Mouse (Mus musculus) CH12.LX (cell line): ENCODE measurements at regions not wholly inside any gene's neighbourhood (a gene's known extent, or its start where the extent isn't known, plus 50 kb on each side); places are given as distances from the start of the nearest gene placed in this dataset.

ENCODE experiments used
- DNase-seq: peaks from one replicate; pipeline ENCODE4 v3.0.0-alpha.2; 2013; ENCODE audit errors: extremely low read depth
- H3K27ac ChIP-seq: 2 replicates; pipeline ENCODE4 v1.5.1; 2012; ENCODE audit warnings: low read depth, mild to moderate bottlenecking, control low read depth, moderate library complexity; ENCODE audit not compliant: insufficient read depth
- H3K27me3 ChIP-seq: replicated peaks from 2 replicates; pipeline ENCODE3; 2012; ENCODE audit warnings: inconsistent platforms
- H3K36me3 ChIP-seq, 2 experiments: replicated peaks in 1 of 2; 2 replicates each; pipeline versions ENCODE3 to v1.6.1; 2012; ENCODE audit warnings: inconsistent platforms in 1 of 2, low read length in 1 of 2, mild to moderate bottlenecking in 1 of 2, mixed read lengths in 1 of 2, moderate library complexity in 1 of 2; ENCODE audit not compliant: control insufficient read depth in 1 of 2, insufficient read depth in 1 of 2
- H3K4me1 ChIP-seq, 2 experiments: 2 replicates each; pipeline ENCODE4 v1.6.1; 2012; ENCODE audit warnings: inconsistent platforms in 1 of 2, moderate library complexity in 1 of 2; ENCODE audit not compliant: insufficient read depth in 2 of 2, control insufficient read depth in 1 of 2
- H3K4me2 ChIP-seq: 2 replicates; pipeline ENCODE4 v1.6.1; 2012; ENCODE audit warnings: low read depth, mild to moderate bottlenecking, control low read depth; ENCODE audit not compliant: poor library complexity, insufficient read depth, severe bottlenecking
- H3K4me3 ChIP-seq, 3 experiments: fragments of 150-350 bp in 1 of 3; sonication (generic) in 1 of 3; replicated peaks in 1 of 3; 2 replicates each; pipeline versions ENCODE3 to v1.5.1; 2011 to 2012; ENCODE audit warnings: low read depth in 2 of 3, low read length in 2 of 3, mild to moderate bottlenecking in 2 of 3, moderate library complexity in 2 of 3, control low read depth in 1 of 3, improper control_type of control experiment in 1 of 3, inconsistent platforms in 1 of 3, mixed read lengths in 1 of 3; ENCODE audit not compliant: poor library complexity in 1 of 3
- H3K79me2 ChIP-seq: replicated peaks from 2 replicates; pipeline ENCODE4 v1.6.1; 2012; ENCODE audit warnings: mild to moderate bottlenecking, moderate library complexity; ENCODE audit not compliant: control insufficient read depth, poor library complexity, insufficient read depth, severe bottlenecking; ENCODE audit errors: extremely low read depth
- H3K9ac ChIP-seq: 2 replicates; pipeline ENCODE4 v1.6.1; 2012; ENCODE audit warnings: low read depth, mild to moderate bottlenecking, control low read depth, moderate library complexity; ENCODE audit not compliant: insufficient read depth
- H3K9me3 ChIP-seq: replicated peaks from 2 replicates; pipeline ENCODE3; 2012; ENCODE audit warnings: low read length, inconsistent platforms, mixed read lengths
- BHLHE40 ChIP-seq: IDR thresholded peaks from 2 replicates; pipeline ENCODE4 v1.6.1; 2011; ENCODE audit warnings: mild to moderate bottlenecking, low read depth, low read length, improper control_type of control experiment
- CHD1 ChIP-seq: IDR thresholded peaks from 2 replicates; pipeline ENCODE4 v1.6.1; 2012; ENCODE audit warnings: low read depth, low read length, improper control_type of control experiment, inconsistent platforms
- CHD2 ChIP-seq: IDR thresholded peaks from 2 replicates; pipeline ENCODE4 v1.6.1; 2011; ENCODE audit warnings: low read length, improper control_type of control experiment
- CTCF ChIP-seq, 2 experiments: IDR thresholded peaks in 1 of 2; conservative IDR thresholded peaks in 1 of 2; 2 replicates each; pipeline ENCODE4 v1.5.1; 2011 to 2012; ENCODE audit warnings: low read depth in 2 of 2, low read length in 2 of 2, improper control_type of control experiment in 1 of 2, inconsistent platforms in 1 of 2, mild to moderate bottlenecking in 1 of 2, moderate library complexity in 1 of 2
- E2F4 ChIP-seq: IDR thresholded peaks from 2 replicates; pipeline ENCODE4 v1.6.1; 2011; ENCODE audit warnings: low read depth, low read length, improper control_type of control experiment; ENCODE audit not compliant: insufficient replicate concordance
- ELF1 ChIP-seq: IDR thresholded peaks from 2 replicates; pipeline ENCODE4 v1.6.1; 2014; ENCODE audit warnings: low read depth, mild to moderate bottlenecking, inconsistent platforms, low read length, improper control_type of control experiment
- EP300 ChIP-seq: IDR thresholded peaks from 2 replicates; pipeline ENCODE4 v1.6.1; 2011; ENCODE audit warnings: low read length, improper control_type of control experiment
- HCFC1 ChIP-seq: IDR thresholded peaks from 2 replicates; pipeline ENCODE4 v1.6.1; 2012; ENCODE audit warnings: low read depth, mild to moderate bottlenecking, inconsistent platforms, low read length, improper control_type of control experiment
- JUN ChIP-seq: IDR thresholded peaks from 2 replicates; pipeline ENCODE4 v1.6.1; 2011; ENCODE audit warnings: low read depth, mild to moderate bottlenecking, low read length, improper control_type of control experiment, moderate library complexity; ENCODE audit not compliant: insufficient read depth
- JUND ChIP-seq: conservative IDR thresholded peaks from 2 replicates; pipeline ENCODE4 v1.6.1; 2011; ENCODE audit warnings: low read depth, low read length, improper control_type of control experiment
- KAT2A ChIP-seq: IDR thresholded peaks from 2 replicates; pipeline ENCODE4 v1.6.1; 2012; ENCODE audit warnings: low read length, improper control_type of control experiment, inconsistent platforms; ENCODE audit not compliant: insufficient replicate concordance
- MAX ChIP-seq: IDR thresholded peaks from 2 replicates; pipeline ENCODE4 v1.6.1; 2011; ENCODE audit warnings: low read length, improper control_type of control experiment
- MEF2A ChIP-seq: IDR thresholded peaks from 2 replicates; pipeline ENCODE4 v1.6.1; 2014; ENCODE audit warnings: low read depth, mild to moderate bottlenecking, inconsistent platforms, low read length, improper control_type of control experiment, borderline replicate concordance
- MYC ChIP-seq: IDR thresholded peaks from 2 replicates; pipeline ENCODE4 v1.6.1; 2011; ENCODE audit warnings: low read depth, mild to moderate bottlenecking, improper control_type of control experiment, low read length
- NELFE ChIP-seq: IDR thresholded peaks from 2 replicates; pipeline ENCODE4 v1.6.1; 2011; ENCODE audit warnings: low read depth, low read length, improper control_type of control experiment
- NRF1 ChIP-seq: IDR thresholded peaks from 2 replicates; pipeline ENCODE4 v1.6.1; 2014; ENCODE audit warnings: low read depth, mild to moderate bottlenecking, inconsistent platforms, low read length, improper control_type of control experiment, moderate library complexity
- PAX5 ChIP-seq: IDR thresholded peaks from 2 replicates; pipeline ENCODE4 v1.6.1; 2012; ENCODE audit warnings: low read length, inconsistent platforms, mixed read lengths
- POLR2A ChIP-seq: IDR thresholded peaks from 2 replicates; pipeline ENCODE4 v1.6.1; 2011; ENCODE audit warnings: low read depth, mild to moderate bottlenecking, improper control_type of control experiment, low read length
- POLR2AphosphoS2 ChIP-seq: IDR thresholded peaks from 2 replicates; pipeline ENCODE4 v1.6.1; 2011; ENCODE audit warnings: low read depth, low read length, improper control_type of control experiment
- RCOR1 ChIP-seq: conservative IDR thresholded peaks from 2 replicates; pipeline ENCODE4 v1.6.1; 2012; ENCODE audit warnings: low read depth, mild to moderate bottlenecking, inconsistent platforms, low read length, improper control_type of control experiment
- SIN3A ChIP-seq: IDR thresholded peaks from 2 replicates; pipeline ENCODE4 v1.6.1; 2012; ENCODE audit warnings: low read length, improper control_type of control experiment, inconsistent platforms
- TBP ChIP-seq: conservative IDR thresholded peaks from 2 replicates; pipeline ENCODE4 v1.6.1; 2011; ENCODE audit warnings: low read depth, low read length, improper control_type of control experiment
- UBTF ChIP-seq: IDR thresholded peaks from 2 replicates; pipeline ENCODE4 v1.6.1; 2012; ENCODE audit warnings: low read depth, mild to moderate bottlenecking, inconsistent platforms, low read length, improper control_type of control experiment, moderate library complexity
- USF1 ChIP-seq: IDR thresholded peaks from 2 replicates; pipeline ENCODE4 v1.6.1; 2014; ENCODE audit warnings: low read depth, mild to moderate bottlenecking, inconsistent platforms, low read length, improper control_type of control experiment
- ZC3H11A ChIP-seq: IDR thresholded peaks from 2 replicates; pipeline ENCODE4 v1.6.1; 2012; ENCODE audit warnings: low read depth, mild to moderate bottlenecking, inconsistent platforms, low read length, improper control_type of control experiment
- ZKSCAN1 ChIP-seq: IDR thresholded peaks from 2 replicates; pipeline ENCODE4 v1.6.1; 2012; ENCODE audit warnings: low read depth, inconsistent platforms, low read length, improper control_type of control experiment, borderline replicate concordance
- ZNF384 ChIP-seq: IDR thresholded peaks from 2 replicates; pipeline ENCODE4 v1.6.1; 2012; ENCODE audit warnings: low read depth, low read length, improper control_type of control experiment, inconsistent platforms
- dilution Hi-C: fragments of 300-500 bp; cut with MboI; formaldehyde crosslinking; loops from 2 replicates; pipeline ENCODE4 v1.14.3; 2020; ENCODE audit warnings: low sequenced_read_pairs; ENCODE audit not compliant: extremely low pct_unique_long_range_greater_than_20kb, extremely low pct_ligation_motif_present
- in situ Hi-C: fragments of 300-500 bp; cut with MboI; formaldehyde crosslinking; loops from 3 replicates; pipeline ENCODE4 v1.14.3; 2019; ENCODE audit warnings: low sequenced_read_pairs, low pct_ligation_motif_present, low pct_unique_long_range_greater_than_20kb, mixed read lengths

DNA sequence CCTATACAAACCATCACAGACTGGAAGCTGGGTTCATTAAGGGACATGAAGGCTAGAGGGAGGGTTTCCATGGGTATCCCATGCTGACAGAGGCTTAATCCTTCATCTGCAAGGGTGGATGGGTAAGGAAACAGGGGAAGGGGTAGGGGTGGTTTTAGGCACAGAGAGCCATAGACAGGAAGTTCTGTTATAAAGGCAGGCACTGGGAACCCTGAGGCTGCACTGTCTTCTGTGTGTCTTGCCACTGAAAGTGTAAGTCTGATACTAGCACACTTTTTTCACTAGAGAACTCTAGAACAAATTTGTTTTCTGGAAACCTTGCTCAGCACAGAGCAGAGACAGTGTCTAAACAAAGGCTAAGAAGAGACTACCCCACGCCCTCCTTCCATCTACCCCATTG is 103.4 kb upstream of the Pmepa1 start:
- H3K36me3 ChIP-seq = no peaks in the 10 kb centered on the region
- no peaks in the 10 kb centered on the region for H3K9me3 ChIP-seq
- no peaks in the 10 kb centered on the region for H3K27me3 ChIP-seq
- H3K27ac ChIP-seq = no peak overlapping the region
- H3K4me3 ChIP-seq = no peak overlapping the region
- H3K79me2 ChIP-seq = no peaks in the 10 kb centered on the region
- TF ChIP-seq MAX (no peak), HCFC1 (no peak), ZNF384 (no peak), NRF1 (no peak), SIN3A (no peak), TBP (no peak), ZC3H11A (no peak), JUND (no peak), NELFE (no peak), MEF2A (no peak), KAT2A (no peak), UBTF (no peak), ZKSCAN1 (no peak), POLR2AphosphoS2 (no peak), ELF1 (no peak)
- no peak for DNase-seq
- peaks cover 3 to 35% of the 10 kb centered on the region in 2 experiments for H3K4me1 ChIP-seq
- in situ Hi-C loops = no loop called here
- no peak overlapping the region for H3K9ac ChIP-seq
- dilution Hi-C loops = no loop called here
- H3K4me2 ChIP-seq = no peak overlapping the region

GRCm38 (mm10) chr2:173380341-173380761 is 104.0 kb upstream of the Pmepa1 start:
- H3K4me3 ChIP-seq = no peak overlapping the region
- no peaks in the 10 kb centered on the region for H3K27me3 ChIP-seq
- H3K9me3 ChIP-seq = no peaks in the 10 kb centered on the region
- no peak overlapping the region for H3K4me2 ChIP-seq
- in situ Hi-C loops = no loop called here
- dilution Hi-C loops = no loop called here
- H3K4me1 ChIP-seq = peaks cover 9 to 41% of the 10 kb centered on the region in 2 experiments
- no peak overlapping the region for H3K27ac ChIP-seq
- no peaks in the 10 kb centered on the region for H3K36me3 ChIP-seq
- no peak overlapping the region for H3K9ac ChIP-seq
- H3K79me2 ChIP-seq = no peaks in the 10 kb centered on the region
- no peak for TF ChIP-seq MAX
- no peak for TF ChIP-seq CTCF (conservative IDR thresholded peaks at IDR 0.05 in 1 of 2, IDR thresholded peaks at IDR 0.05 in 1 of 2; ENCODE audit: low read depth in 2 of 2, low read length in 2 of 2)
- no peak for TF ChIP-seq POLR2A
- TF ChIP-seq JUND = no peak
- no peak for TF ChIP-seq JUN
- TF ChIP-seq MYC = no peak
- TF ChIP-seq ELF1 = no peak
- TF ChIP-seq POLR2AphosphoS2 = no peak
- TF ChIP-seq CHD1 = no peak
- TF ChIP-seq USF1 = no peak
- no peak for TF ChIP-seq E2F4
- no peak for TF ChIP-seq ZNF384
- no peak for TF ChIP-seq CHD2
- TF ChIP-seq RCOR1 = no peak
- no peak for TF ChIP-seq PAX5
- no peak for TF ChIP-seq EP300
- TF ChIP-seq ZC3H11A = no peak
- TF ChIP-seq NRF1 = no peak
- TF ChIP-seq ZKSCAN1 = no peak
- no peak for TF ChIP-seq BHLHE40
- no peak for DNase-seq
